In genomic region chr12:98106151-98106788, GRCm38 (mm10) we compare ENCODE assay signal across 12 mouse cellular contexts.
A peak's percentile ranks its signal among the peaks of the same experiment; 100 is the strongest.
DNase-seq lines count a peak whose midpoint lies in the region; ATAC-seq lines count a peak whose summit lies in the region.
"Had no signal": no experiment of that assay in that cellular context is flagged by ENCODE, and none has a peak within 500 bp of the region (broad histone marks: within the 10 kb centered on the region; RNA-seq: fewer than 3 reads in every experiment).

No protein-coding gene starts in this region.

- H3K9me3 ChIP-seq in hindbrain, embryonic 16.5 days (ENCODE audit: control insufficient read depth, low read length), result no peaks in the 10 kb centered on the region
- no peaks in the 10 kb centered on the region for H3K9me3 ChIP-seq in hindbrain, embryonic 11.5 days (ENCODE audit: control insufficient read depth, low read length)
- no peaks in the 10 kb centered on the region for H3K9me3 ChIP-seq in intestine, embryonic 16.5 days (ENCODE audit: control insufficient read depth, low read length)

- WGBS in hindbrain, embryonic 16.5 days, result 19% methylated on average over 3 of the region's 3 CpGs
- WGBS in hindbrain, embryonic 11.5 days, result 43% methylated on average over 3 of the region's 3 CpGs
- 52% methylated on average over 3 of the region's 3 CpGs for WGBS in intestine, embryonic 16.5 days

- H3K27me3 ChIP-seq in hindbrain, embryonic 16.5 days (replicated peaks; ENCODE audit: control insufficient read depth, insufficient read depth, low read length), result no peaks in the 10 kb centered on the region
- H3K27me3 ChIP-seq in hindbrain, embryonic 11.5 days (ENCODE audit: control insufficient read depth, insufficient read depth, low read length), result no peaks in the 10 kb centered on the region
- H3K27me3 ChIP-seq in intestine, embryonic 16.5 days (replicated peaks; ENCODE audit: control insufficient read depth, insufficient read depth, low read length), result no peaks in the 10 kb centered on the region

- intact Hi-C loops in left cerebral cortex, postnatal 25 days (cut with DNase I), result loop anchor here (1.0 to 5.0 kb wide), 3 partner anchors 59 to 123 kb away; no protein-coding TSS in a partner anchor

- no peak overlapping the region for H3K9ac ChIP-seq in hindbrain, embryonic 16.5 days (ENCODE audit: low read depth, low read length)
- no peak overlapping the region for H3K9ac ChIP-seq in hindbrain, embryonic 11.5 days (ENCODE audit: low read depth, low read length)
- H3K9ac ChIP-seq in intestine, embryonic 16.5 days (ENCODE audit: low read depth, low read length), result no peak overlapping the region

- ATAC-seq in hindbrain, embryonic 16.5 days, result peak; percentile 67; the same call in 1 of the 2 replicates
- no peak for ATAC-seq in hindbrain, embryonic 11.5 days (ENCODE audit: low FRiP score)
- ATAC-seq in cerebellum, adult (ENCODE audit: insufficient number of reproducible peaks, low FRiP score, low TSS enrichment), result no peak
- no peak for ATAC-seq in intestine, embryonic 16.5 days
- ATAC-seq: inflammation-experienced regulatory T-cells, adult 6 months had no signal

- H3K4me1 ChIP-seq in hindbrain, embryonic 16.5 days (ENCODE audit: control insufficient read depth, insufficient read depth, low read depth, low read length), result no peaks in the 10 kb centered on the region; the same call in 1 of the 2 replicates
- H3K4me1 ChIP-seq in hindbrain, embryonic 11.5 days (replicated peaks; ENCODE audit: control insufficient read depth, insufficient read depth, low read length), result no peaks in the 10 kb centered on the region
- no peaks in the 10 kb centered on the region for H3K4me1 ChIP-seq in intestine, embryonic 16.5 days (ENCODE audit: control insufficient read depth, insufficient read depth, low read length)

- H3K36me3 ChIP-seq in hindbrain, embryonic 16.5 days (ENCODE audit: control insufficient read depth, insufficient read depth, low read length), result no peaks in the 10 kb centered on the region
- H3K36me3 ChIP-seq in hindbrain, embryonic 11.5 days (ENCODE audit: control insufficient read depth, insufficient read depth, low read length), result no peaks in the 10 kb centered on the region
- no peaks in the 10 kb centered on the region for H3K36me3 ChIP-seq in intestine, embryonic 16.5 days (ENCODE audit: control insufficient read depth, insufficient read depth, low read length)

- no peak overlapping the region for H3K27ac ChIP-seq in hindbrain, embryonic 16.5 days (ENCODE audit: low read depth, low read length)
- H3K27ac ChIP-seq in hindbrain, embryonic 11.5 days (ENCODE audit: low read depth, low read length), result no peak overlapping the region
- H3K27ac ChIP-seq in intestine, embryonic 16.5 days (ENCODE audit: low read length), result no peak overlapping the region

- no peak overlapping the region for H3K4me2 ChIP-seq in hindbrain, embryonic 16.5 days (ENCODE audit: low read length)
- H3K4me2 ChIP-seq in hindbrain, embryonic 11.5 days (replicated peaks; ENCODE audit: low read depth, low read length), result no peak overlapping the region
- H3K4me2 ChIP-seq in intestine, embryonic 16.5 days (ENCODE audit: low read depth, low read length), result no peak overlapping the region

- DNase-seq in hindbrain, embryonic 11.5 days (ENCODE audit: low spot score), result no peak
- DNase-seq in NIH3T3 (ENCODE audit: low read depth), result peak; percentile 6
- peak; percentile 51 to 70 for DNase-seq in frontal cortex, postnatal 10 days (ENCODE audit: low spot score in 2 of 2)
- peak; percentile 73 to 95 for DNase-seq in left cerebral cortex, postnatal 25 days (ENCODE audit: low spot score in 2 of 2)
- DNase-seq in adrenal gland, adult 2 months, result no peak
- DNase-seq: cerebellum, adult 11-12 months; gastrocnemius, postnatal 14 days; lung, adult 18-20 months had no signal

- no peak overlapping the region for H3K4me3 ChIP-seq in hindbrain, embryonic 16.5 days (ENCODE audit: low read length)
- no peak overlapping the region for H3K4me3 ChIP-seq in hindbrain, embryonic 11.5 days (ENCODE audit: low read depth, low read length)
- no peak overlapping the region for H3K4me3 ChIP-seq in intestine, embryonic 16.5 days (ENCODE audit: low read length)

Comparison
In these comparisons a context has a peak if more than half of its experiments do, and no peak if none do; other contexts are left out.
1. DNase-seq: peak in NIH3T3 (single experiment), frontal cortex, postnatal 10 days (2 of 2) and left cerebral cortex, postnatal 25 days (2 of 2); none in hindbrain, embryonic 11.5 days (single experiment) and adrenal gland, adult 2 months (single experiment).